Mouse (Mus musculus): ENCODE measurements around the gene Prkca. TPM values are rescaled to one million over a fixed set of nuclear protein-coding genes. Genes with fewer than 3 reads are reported as not detected.

Prkca gene
- polyA plus RNA-seq, 1 experiment from 2014 or later = 6.5 TPM

GRCm38 (mm10) chr11:108077514-108077913 lies 266.2 kb downstream of the Prkca start:
- Histone ChIP-seq H3K27me3 (ENCODE audit: control insufficient read depth, insufficient read depth, low read depth, low read length) (no peaks in the 10 kb centered on the region), H3K4me3 (ENCODE audit: low read depth, low read length) (no peak overlapping the region), H3K4me2 (ENCODE audit: low read length) (no peak overlapping the region), H3K4me1 (ENCODE audit: control insufficient read depth, insufficient read depth, low read length) (no peaks in the 10 kb centered on the region), H3K9ac (ENCODE audit: low read depth, low read length) (no peak overlapping the region), H3K9me3 (replicated peaks; ENCODE audit: control insufficient read depth, low read length, poor library complexity, severe bottlenecking) (no peaks in the 10 kb centered on the region), H3K36me3 (ENCODE audit: control insufficient read depth, insufficient read depth, low read length) (no peaks in the 10 kb centered on the region), H3K27ac (ENCODE audit: low read length) (no peak overlapping the region)
- no peak for ATAC-seq
- whole genome bisulfite sequencing = 82% methylated on average over 3 of the region's 3 CpGs

GRCm38 (mm10) chr11:108072606-108073243 lies 271.0 kb downstream of the Prkca start:
- Histone ChIP-seq H3K36me3 (ENCODE audit: control insufficient read depth, insufficient read depth, low read length) (no peaks in the 10 kb centered on the region), H3K9ac (ENCODE audit: low read depth, low read length) (no peak overlapping the region), H3K4me1 (ENCODE audit: control insufficient read depth, insufficient read depth, low read length) (no peaks in the 10 kb centered on the region), H3K27me3 (ENCODE audit: control insufficient read depth, insufficient read depth, low read depth, low read length) (no peaks in the 10 kb centered on the region), H3K4me2 (ENCODE audit: low read length) (no peak overlapping the region), H3K27ac (ENCODE audit: low read length) (no peak overlapping the region), H3K9me3 (replicated peaks; ENCODE audit: control insufficient read depth, low read length, poor library complexity, severe bottlenecking) (no peaks in the 10 kb centered on the region), H3K4me3 (ENCODE audit: low read depth, low read length) (no peak overlapping the region)
- 80% methylated on average over 6 of the region's 6 CpGs for WGBS
- no peak for ATAC-seq

GRCm38 (mm10) chr11:108071230-108071629 lies 272.5 kb downstream of the Prkca start:
- no peak overlapping the region for H3K4me2 ChIP-seq (ENCODE audit: low read length)
- no peak overlapping the region for H3K27ac ChIP-seq (ENCODE audit: low read length)
- H3K27me3 ChIP-seq (ENCODE audit: control insufficient read depth, insufficient read depth, low read depth, low read length) = no peaks in the 10 kb centered on the region
- no peaks in the 10 kb centered on the region for H3K4me1 ChIP-seq (ENCODE audit: control insufficient read depth, insufficient read depth, low read length)
- no peak overlapping the region for H3K4me3 ChIP-seq (ENCODE audit: low read depth, low read length)
- 76% methylated on average over 6 of the region's 6 CpGs for whole genome bisulfite sequencing
- ATAC-seq = no peak
- H3K36me3 ChIP-seq (ENCODE audit: control insufficient read depth, insufficient read depth, low read length) = no peaks in the 10 kb centered on the region
- H3K9ac ChIP-seq (ENCODE audit: low read depth, low read length) = no peak overlapping the region
- no peaks in the 10 kb centered on the region for H3K9me3 ChIP-seq (replicated peaks; ENCODE audit: control insufficient read depth, low read length, poor library complexity, severe bottlenecking)

- Histone ChIP-seq H3K9me3 (replicated peaks; ENCODE audit: control insufficient read depth, low read length, poor library complexity, severe bottlenecking) (no peaks in the 10 kb centered on the region), H3K9ac (ENCODE audit: low read depth, low read length) (no peak overlapping the region), H3K27ac (ENCODE audit: low read length) (no peak overlapping the region), H3K4me1 (ENCODE audit: control insufficient read depth, insufficient read depth, low read length) (no peaks in the 10 kb centered on the region), H3K4me2 (ENCODE audit: low read length) (no peak overlapping the region), H3K36me3 (ENCODE audit: control insufficient read depth, insufficient read depth, low read length) (no peaks in the 10 kb centered on the region), H3K4me3 (ENCODE audit: low read depth, low read length) (no peak overlapping the region), H3K27me3 (ENCODE audit: control insufficient read depth, insufficient read depth, low read depth, low read length) (no peaks in the 10 kb centered on the region)
- no peak for ATAC-seq
- 63% methylated on average over 6 of the region's 6 CpGs for WGBS
Observed at GRCm38 (mm10) chr11:108070038-108070437, 273.7 kb downstream of the Prkca start.

- Histone ChIP-seq H3K4me3 (ENCODE audit: low read depth, low read length) (no peak overlapping the region), H3K4me2 (ENCODE audit: low read length) (no peak overlapping the region), H3K9me3 (replicated peaks; ENCODE audit: control insufficient read depth, low read length, poor library complexity, severe bottlenecking) (no peaks in the 10 kb centered on the region), H3K36me3 (ENCODE audit: control insufficient read depth, insufficient read depth, low read length) (no peaks in the 10 kb centered on the region), H3K27ac (ENCODE audit: low read length) (no peak overlapping the region), H3K4me1 (ENCODE audit: control insufficient read depth, insufficient read depth, low read length) (no peaks in the 10 kb centered on the region), H3K27me3 (ENCODE audit: control insufficient read depth, insufficient read depth, low read depth, low read length) (no peaks in the 10 kb centered on the region), H3K9ac (ENCODE audit: low read depth, low read length) (no peak overlapping the region)
- 89% methylated on average over 5 of the region's 5 CpGs for WGBS
- ATAC-seq = no peak
Observed at GRCm38 (mm10) chr11:108068430-108068829, 275.3 kb downstream of the Prkca start.

- no peak for ATAC-seq
- H3K4me2 ChIP-seq (ENCODE audit: low read length) = no peak overlapping the region
- H3K9ac ChIP-seq (ENCODE audit: low read depth, low read length) = no peak overlapping the region
- WGBS = 93% methylated on average over 7 of the region's 7 CpGs
- H3K4me1 ChIP-seq (ENCODE audit: control insufficient read depth, insufficient read depth, low read length) = no peaks in the 10 kb centered on the region
- H3K27ac ChIP-seq (ENCODE audit: low read length) = no peak overlapping the region
- H3K4me3 ChIP-seq (ENCODE audit: low read depth, low read length) = no peak overlapping the region
- no peaks in the 10 kb centered on the region for H3K27me3 ChIP-seq (ENCODE audit: control insufficient read depth, insufficient read depth, low read depth, low read length)
- no peaks in the 10 kb centered on the region for H3K9me3 ChIP-seq (replicated peaks; ENCODE audit: control insufficient read depth, low read length, poor library complexity, severe bottlenecking)
- H3K36me3 ChIP-seq (ENCODE audit: control insufficient read depth, insufficient read depth, low read length) = no peaks in the 10 kb centered on the region
Observed at GRCm38 (mm10) chr11:108067161-108067560, 276.6 kb downstream of the Prkca start.

GRCm38 (mm10) chr11:108064401-108064800 lies 279.3 kb downstream of the Prkca start:
- H3K4me3 ChIP-seq (ENCODE audit: low read depth, low read length) = no peak overlapping the region
- ATAC-seq = no peak
- WGBS = 76% methylated on average over 3 of the region's 3 CpGs
- H3K36me3 ChIP-seq (ENCODE audit: control insufficient read depth, insufficient read depth, low read length) = no peaks in the 10 kb centered on the region
- no peak overlapping the region for H3K27ac ChIP-seq (ENCODE audit: low read length)
- peaks cover 2% of the 10 kb centered on the region; the same call in 1 of the 2 replicates for H3K4me1 ChIP-seq (ENCODE audit: control insufficient read depth, insufficient read depth, low read length)
- H3K27me3 ChIP-seq (ENCODE audit: control insufficient read depth, insufficient read depth, low read depth, low read length) = no peaks in the 10 kb centered on the region
- no peak overlapping the region for H3K4me2 ChIP-seq (ENCODE audit: low read length)
- no peaks in the 10 kb centered on the region for H3K9me3 ChIP-seq (replicated peaks; ENCODE audit: control insufficient read depth, low read length, poor library complexity, severe bottlenecking)
- H3K9ac ChIP-seq (ENCODE audit: low read depth, low read length) = no peak overlapping the region

GRCm38 (mm10) chr11:108063096-108063495 lies 280.6 kb downstream of the Prkca start:
- Histone ChIP-seq H3K9me3 (replicated peaks; ENCODE audit: control insufficient read depth, low read length, poor library complexity, severe bottlenecking) (no peaks in the 10 kb centered on the region), H3K4me2 (ENCODE audit: low read length) (no peak overlapping the region), H3K27me3 (ENCODE audit: control insufficient read depth, insufficient read depth, low read depth, low read length) (no peaks in the 10 kb centered on the region), H3K27ac (ENCODE audit: low read length) (no peak overlapping the region), H3K36me3 (ENCODE audit: control insufficient read depth, insufficient read depth, low read length) (no peaks in the 10 kb centered on the region), H3K9ac (ENCODE audit: low read depth, low read length) (no peak overlapping the region), H3K4me3 (ENCODE audit: low read depth, low read length) (no peak overlapping the region), H3K4me1 (ENCODE audit: control insufficient read depth, insufficient read depth, low read length) (peaks cover 2% of the 10 kb centered on the region; the same call in 1 of the 2 replicates)
- WGBS = 51% methylated on average over 8 of the region's 8 CpGs
- no peak for ATAC-seq

GRCm38 (mm10) chr11:108061571-108062479 lies 281.9 kb downstream of the Prkca start:
- Histone ChIP-seq H3K9me3 (replicated peaks; ENCODE audit: control insufficient read depth, low read length, poor library complexity, severe bottlenecking) (no peaks in the 10 kb centered on the region), H3K9ac (ENCODE audit: low read depth, low read length) (no peak overlapping the region), H3K27ac (ENCODE audit: low read length) (no peak overlapping the region), H3K27me3 (ENCODE audit: control insufficient read depth, insufficient read depth, low read depth, low read length) (no peaks in the 10 kb centered on the region), H3K36me3 (ENCODE audit: control insufficient read depth, insufficient read depth, low read length) (no peaks in the 10 kb centered on the region), H3K4me3 (ENCODE audit: low read depth, low read length) (no peak overlapping the region), H3K4me2 (ENCODE audit: low read length) (no peak overlapping the region), H3K4me1 (ENCODE audit: control insufficient read depth, insufficient read depth, low read length) (peaks cover 2% of the 10 kb centered on the region; the same call in 1 of the 2 replicates)
- no peak for ATAC-seq
- WGBS = 81% methylated on average over 17 of the region's 17 CpGs

Data from midbrain, embryonic 16.5 days (tissue).